Mouse (Mus musculus) retina, embryonic 14.5 days (tissue): Measurements from ENCODE around the gene Gpr88.
"Not testable (repeated sequence)": the region's sequence is repeated elsewhere in the genome, so short reads cannot be mapped to it uniquely, and the experiment has no call there.

Experiments used
- DNase-seq: peaks from one replicate; pipeline ENCODE4 v3.0.0-alpha.2; 2015; ENCODE audit warnings: low spot score

Gene Gpr88

DNA sequence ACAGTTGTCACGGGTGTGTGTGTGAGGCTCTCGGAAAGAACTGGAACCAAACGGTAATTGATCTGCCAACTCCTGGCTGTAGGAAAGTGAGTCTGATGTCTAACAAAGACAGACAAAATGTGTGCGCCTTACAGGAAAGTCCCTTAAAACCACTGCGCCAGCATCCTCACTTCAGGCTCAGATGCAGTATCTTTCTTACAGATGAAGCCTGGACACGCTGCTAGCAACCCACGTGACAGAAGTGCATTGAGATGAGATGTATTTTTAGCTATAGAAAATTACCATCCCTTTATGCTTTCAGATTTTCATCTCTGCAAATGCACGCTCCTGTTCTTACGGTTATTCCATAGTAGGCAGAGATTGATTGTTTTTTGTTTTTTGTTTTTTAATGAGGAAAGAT lies 10.6 kb downstream of the Gpr88 start:
- DNase-seq = no peak

DNA sequence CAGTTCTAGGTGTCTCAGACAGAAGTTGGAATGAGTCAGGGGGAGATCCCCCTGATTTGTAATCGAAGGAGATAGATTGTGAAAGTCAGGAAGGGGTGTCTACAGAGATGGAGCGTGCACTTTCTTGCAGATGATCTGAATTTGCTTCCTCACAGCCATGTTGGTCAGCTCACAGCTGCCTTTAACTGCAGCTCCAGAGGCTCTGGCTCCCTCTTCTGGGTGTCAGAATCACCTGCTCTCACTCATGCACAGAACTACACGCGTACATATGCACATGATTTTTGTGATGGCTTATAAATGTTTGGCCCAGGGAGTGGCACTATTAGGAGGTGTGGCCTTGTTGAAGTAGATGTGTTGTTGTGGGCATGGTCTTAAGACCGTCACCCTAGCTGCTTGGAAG lies 15.8 kb downstream of the Gpr88 start:
- DNase-seq = no peak

DNA sequence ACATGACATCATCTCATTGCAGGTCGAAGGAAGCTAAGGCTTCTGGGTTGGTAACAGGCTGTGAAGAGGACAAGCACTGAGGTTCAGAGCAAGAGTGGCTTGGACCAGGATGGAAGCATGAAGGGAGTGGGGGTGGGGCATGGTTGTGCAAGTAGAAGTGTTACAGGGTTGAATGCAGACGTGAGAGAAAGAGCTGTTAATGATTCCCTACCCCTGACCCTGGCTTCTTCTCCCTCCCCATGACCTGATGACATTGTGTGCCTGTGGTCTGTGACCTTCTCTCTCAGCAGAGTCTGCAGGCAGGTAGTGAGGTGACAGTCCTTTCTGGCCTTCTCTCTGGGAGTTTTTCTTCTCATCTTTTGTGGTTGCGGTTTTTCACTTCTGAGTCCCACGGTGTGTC lies 16.4 kb downstream of the Gpr88 start:
- no peak for DNase-seq

DNA sequence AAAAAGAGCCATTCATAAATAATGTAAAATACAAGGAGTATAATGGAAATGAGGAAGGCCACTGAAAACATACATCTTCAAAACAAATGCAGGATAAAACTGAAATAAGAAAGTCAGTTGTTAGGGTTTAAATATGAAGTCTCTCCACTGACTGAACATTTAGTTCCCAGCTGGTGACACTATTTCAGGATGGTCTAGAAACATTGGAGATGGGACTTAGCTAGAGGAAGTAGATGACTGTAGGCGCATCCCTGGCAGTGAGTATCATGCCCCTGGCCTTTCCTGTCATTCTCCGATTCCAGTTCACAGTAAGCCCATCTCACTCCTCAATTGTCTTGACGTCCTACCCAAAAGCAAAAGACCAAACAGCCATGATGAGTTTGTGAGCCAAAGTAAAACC lies 19.8 kb downstream of the Gpr88 start:
- DNase-seq = no peak

DNA sequence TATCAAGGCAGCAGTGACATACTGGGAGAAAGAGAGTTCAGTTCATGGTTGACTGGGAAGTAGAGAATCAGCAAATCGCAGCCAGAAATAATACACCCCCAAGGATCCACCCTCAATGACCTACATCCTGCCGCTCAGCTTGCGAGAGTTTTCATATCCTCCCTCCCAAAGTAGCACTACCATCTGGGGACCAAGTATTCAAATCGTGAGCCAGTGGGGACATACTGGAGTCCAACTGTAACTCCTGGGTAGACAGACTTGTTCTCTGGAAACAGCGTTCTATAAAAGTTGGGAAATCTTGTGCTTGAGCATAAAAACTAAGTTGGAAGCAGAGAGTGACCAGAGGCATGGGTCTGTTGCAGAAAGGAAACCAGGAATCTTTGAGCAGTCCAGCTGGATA lies 20.5 kb downstream of the Gpr88 start:
- DNase-seq = no peak

DNA sequence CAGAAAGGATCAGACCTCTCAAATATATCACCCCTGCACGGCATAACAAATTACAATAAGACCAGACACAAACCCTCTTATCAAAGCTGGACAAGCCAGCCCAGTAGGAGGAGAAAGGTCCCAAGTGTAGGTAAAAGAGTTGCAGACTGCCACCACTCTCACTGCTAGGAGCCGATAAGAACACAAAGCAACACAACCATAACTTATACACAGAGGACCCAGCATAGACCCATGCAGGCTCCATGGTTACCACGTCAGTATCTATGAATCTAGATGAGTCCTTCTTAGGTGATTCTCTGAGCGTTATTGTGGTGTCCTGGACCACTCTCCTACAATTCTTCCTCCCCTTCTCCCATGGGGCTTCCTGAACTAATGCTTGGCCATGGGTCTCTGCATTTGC lies 24.0 kb downstream of the Gpr88 start:
- no peak for DNase-seq

DNA sequence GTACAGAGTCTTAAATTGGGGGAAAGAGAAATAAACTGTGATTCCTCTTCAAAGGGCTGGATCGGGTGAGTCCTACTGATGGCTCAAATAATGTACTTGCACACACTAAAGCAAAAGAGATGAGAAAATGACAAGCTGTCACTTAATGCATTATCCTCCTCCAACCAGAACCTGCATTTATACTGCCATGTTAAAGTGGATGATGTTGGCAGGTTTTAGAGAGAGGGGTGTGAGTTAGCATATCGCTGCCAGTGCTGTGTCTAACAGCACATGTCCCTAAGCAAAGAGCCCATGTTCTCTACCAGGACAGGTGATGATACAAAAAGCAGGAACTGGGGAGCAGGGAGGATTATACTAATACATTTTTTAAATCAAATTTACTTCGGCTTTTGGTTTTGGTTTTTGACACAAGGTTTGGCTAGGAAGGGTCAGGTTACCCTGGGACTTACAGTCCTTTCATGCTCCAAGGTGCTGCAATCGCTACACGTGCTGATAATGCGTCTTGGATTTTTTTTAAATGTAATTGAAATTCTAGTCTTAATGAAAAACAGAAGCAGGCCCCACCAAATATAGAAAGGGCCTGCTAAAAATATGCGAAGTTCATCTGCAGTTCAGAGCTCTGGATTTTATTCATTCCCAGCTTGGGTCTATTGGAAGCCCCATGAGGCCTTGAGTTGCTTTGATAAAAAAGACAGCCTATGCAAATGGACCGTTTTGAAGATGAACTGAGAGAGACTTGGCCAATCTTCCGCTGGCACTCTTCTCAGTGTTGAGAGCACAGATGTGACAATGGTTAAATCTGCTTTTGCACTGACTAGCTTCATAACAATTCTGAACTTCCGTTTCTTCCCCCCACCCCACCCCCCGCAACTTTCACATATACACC lies 24.7 kb downstream of the Gpr88 start:
- no peak for DNase-seq

DNA sequence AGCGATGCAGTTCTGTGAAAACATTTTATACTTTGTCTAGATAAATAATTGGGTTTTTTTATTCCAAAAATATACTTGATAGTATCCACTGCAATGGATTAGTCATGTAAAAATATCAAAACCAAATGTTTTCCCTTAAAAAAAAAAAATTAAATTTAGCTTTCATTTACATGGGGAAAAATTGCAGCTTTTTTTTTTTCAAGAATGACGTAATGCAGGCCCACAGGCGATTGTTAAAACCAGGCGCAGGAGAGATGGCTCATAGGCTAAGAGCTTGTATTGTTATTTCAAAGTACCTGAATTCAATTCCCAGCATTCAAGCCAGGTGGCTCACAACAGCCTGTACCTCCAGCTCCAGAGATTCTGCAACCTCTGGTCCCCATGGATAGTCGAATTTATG lies 25.9 kb downstream of the Gpr88 start:
- no peak for DNase-seq

DNA sequence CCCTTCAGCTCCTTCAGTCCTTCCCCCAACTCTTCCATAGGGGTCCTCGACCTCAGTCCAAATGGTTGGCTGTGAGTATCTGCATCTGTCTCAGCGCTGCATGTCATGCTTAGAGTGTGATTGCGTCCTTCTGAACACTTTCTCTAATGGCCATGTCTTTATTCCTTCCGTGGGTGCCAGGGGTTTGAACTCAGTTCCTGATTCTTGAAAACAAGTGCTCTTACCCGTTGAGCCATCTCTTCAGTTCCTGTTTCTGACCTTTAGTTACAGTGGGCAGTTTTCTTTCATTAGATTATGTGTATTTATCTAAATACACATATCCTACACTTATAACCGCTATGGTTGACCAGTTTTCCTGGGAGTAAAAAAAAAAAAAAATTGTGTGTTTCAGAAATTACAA lies 26.4 kb downstream of the Gpr88 start:
- DNase-seq = no peak

DNA sequence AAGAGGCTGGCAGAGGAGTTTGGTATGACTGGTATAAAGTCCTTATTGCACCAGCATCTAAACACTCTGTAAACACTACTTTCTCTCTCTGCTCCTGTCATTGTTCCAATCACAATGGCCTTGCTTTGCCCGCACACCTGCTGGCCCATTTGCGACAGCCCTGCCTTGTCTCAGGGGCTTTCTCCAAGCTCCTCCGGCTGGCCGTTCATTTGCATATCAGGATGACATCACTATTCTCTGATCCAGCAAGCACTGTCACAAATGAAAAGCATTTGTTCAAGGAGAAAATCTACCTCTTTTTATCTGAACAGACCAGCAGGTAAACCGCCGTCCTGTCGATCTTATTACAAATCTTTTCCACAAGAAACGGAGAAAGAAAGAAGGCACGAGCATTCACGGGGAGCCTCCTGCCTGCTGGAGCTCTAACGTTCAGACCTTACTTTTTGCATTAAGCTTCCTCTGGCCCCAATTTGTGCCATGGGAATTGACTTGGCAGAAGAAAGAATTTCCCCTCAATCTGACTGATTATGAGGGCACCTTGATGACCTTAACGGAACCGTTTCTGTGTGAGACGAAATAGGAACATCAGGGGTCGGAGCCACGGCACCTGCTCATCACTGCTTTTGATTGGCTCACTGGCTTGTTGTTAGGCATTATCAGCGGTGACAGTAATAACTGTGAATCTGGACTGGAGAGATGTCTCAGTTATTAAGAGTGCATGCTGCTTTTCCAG lies 30.6 kb downstream of the Gpr88 start:
- peak; percentile 64 for DNase-seq

DNA sequence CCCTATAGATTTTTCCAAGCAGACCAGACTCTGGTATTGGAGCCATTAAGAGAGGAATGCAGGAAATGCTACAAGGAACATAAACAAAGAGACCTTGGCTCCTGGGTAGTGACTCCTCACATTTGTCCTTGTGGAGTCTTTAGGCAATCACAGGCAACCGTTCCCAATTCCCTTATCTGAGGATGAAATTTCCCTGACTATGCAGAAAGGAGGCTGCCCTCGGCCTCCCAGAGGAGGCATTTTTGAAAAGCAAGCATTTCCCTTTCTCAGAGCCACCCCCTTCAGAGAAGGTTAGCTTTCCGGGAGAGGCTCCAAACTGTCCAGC lies 31.7 kb downstream of the Gpr88 start:
- DNase-seq = no peak

DNA sequence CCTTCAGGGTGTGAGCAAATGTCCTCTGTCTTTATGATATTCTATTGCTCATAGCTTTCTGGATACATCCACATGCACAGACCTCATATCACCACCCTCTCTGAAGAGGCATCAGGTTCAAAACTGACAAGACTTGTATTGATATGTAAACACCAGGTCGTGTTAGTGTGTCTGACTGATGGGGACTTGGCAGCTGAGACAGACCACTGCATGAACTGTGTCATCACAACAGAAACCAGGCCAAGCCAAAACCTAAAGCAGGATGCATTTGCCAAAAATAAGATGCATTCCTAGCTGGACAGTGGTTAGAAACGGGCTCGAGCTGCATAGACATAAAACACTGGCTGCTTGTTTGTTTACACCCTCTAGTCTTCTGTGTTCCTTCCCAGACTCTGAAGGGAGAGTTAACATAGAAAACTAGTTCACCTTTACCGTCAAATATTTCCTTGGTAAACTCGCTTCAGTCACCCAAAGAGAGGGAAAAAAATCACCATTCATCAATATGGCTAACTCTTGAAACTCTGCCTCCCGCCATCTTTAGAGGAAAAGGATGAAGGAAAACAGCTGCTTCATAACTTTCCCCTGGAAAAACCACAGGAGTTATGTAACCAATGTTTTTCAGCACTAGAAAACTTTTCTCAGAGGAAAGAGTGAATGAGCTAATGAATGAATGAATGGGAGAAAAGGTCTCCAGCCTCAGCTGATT lies 32.2 kb downstream of the Gpr88 start:
- no peak for DNase-seq

DNA sequence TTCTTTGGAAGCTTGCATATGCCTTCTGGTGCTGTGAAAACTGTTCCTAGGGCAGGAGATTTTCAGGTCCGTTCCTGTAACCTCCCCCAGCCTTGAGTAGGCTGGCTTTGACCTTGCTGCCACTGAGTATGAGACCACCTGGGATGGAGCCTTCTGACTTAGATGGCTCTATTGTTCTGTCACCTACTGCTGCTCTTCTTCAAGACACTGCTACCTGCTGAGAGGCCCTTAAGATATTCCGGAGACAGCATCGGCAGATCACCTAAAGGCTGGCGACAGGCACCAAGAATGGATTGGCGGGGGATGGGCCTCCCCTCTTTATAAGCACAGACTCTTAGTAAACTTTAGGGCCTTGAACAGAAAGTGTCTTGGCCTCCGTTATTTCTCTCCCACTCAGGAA lies 35.9 kb downstream of the Gpr88 start:
- DNase-seq = not testable (repeated sequence)

DNA sequence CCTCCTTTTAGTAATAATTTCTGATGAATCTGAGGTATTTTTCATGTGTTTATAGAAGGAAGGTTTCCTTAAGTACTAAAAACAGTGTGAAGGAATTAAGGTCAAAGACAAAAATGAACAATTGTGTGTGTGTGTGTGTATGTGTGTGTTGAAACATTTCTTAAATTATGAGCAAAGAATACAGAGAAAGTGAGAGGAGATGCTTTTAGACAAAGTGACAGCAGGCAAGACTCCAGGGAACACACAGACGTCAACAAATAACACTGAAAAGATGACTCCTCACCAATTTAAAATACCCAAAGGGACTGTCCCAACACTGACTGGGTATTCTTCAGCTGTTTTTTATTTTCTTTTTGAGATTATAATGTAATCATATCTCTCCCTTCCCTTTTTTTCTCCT lies 37.0 kb downstream of the Gpr88 start:
- DNase-seq = no peak

DNA sequence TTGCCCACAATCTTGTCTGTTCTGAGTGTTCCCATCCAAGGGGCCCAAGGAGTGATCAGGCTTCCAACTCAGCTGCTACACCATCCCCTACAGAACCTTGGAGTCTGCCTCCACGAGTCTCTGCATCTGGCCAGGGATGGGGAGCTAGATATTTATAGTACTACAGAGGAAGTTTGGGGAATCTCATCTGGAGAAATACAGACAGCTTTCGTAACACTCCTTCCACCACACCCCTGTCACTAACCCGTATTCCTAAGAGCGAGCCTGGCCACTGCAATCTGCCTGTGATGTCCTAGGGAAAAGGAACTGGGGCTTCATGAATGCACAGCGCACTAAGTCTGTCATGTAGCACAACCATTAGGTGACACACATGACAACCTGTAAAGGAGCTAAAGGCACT lies 41.7 kb downstream of the Gpr88 start:
- no peak for DNase-seq

DNA sequence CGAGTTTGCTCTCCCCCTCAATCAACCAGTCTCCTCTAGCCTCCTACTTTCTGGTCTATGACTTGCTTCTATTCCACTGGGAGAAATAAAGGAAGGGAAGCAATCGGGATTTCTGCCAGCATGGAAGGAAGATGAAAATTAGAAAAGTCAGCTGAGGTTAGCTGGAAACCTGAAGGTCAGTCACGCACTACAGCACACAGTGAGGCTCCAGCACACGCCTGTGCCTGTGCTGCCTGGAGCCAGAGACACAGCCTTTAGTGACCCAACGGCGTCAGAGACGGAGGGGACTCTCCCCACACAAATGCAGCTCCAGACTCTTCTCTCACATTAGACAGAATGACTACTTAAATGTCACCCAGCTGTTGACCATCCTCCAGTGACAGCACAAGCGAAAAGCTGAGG lies 42.6 kb downstream of the Gpr88 start:
- no peak for DNase-seq

DNA sequence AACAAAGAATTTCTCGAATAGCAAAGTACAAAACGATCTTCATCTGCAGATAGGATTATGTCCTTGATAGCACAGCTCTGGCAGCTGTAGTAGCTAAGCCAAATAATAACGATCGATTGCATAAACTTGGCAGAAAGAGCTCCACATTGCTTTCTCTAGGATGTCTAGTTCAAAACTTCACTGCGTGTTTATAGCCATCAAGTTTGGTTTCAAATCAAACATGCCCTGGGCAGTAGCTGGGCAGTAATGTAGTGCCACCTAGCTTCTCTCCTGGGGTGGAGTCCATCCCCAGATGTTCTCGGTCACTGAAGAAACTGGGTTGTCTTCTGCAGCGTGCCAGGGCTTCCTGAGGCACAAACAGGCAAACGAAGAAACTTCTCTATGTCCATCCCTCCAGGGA lies 44.1 kb downstream of the Gpr88 start:
- no peak for DNase-seq

DNA sequence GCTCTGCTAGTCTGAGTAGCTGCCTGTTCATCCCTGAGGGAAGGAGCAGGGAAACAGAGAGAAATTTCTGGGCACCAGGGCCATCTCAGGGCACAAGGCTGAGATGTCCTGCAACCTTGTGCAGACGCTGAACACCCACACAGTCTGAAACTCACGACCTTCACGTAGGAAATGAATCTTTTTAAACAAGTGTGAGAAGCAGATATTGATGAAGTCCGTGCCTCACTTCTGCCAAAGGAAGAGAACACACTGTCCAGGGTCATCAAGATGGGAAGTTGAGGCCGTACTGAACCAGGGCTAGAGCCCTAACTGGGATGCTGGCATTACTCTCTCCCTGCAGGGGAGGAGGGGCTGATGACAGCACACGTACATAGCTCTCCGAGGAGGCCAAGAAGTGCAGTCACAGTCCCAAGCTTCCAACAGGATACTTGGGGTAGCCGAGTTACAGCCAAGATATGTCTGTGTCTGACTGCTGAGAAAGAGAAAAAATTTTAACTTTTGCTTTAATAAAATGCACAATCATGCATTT lies 46.9 kb downstream of the Gpr88 start:
- DNase-seq = no peak

DNA sequence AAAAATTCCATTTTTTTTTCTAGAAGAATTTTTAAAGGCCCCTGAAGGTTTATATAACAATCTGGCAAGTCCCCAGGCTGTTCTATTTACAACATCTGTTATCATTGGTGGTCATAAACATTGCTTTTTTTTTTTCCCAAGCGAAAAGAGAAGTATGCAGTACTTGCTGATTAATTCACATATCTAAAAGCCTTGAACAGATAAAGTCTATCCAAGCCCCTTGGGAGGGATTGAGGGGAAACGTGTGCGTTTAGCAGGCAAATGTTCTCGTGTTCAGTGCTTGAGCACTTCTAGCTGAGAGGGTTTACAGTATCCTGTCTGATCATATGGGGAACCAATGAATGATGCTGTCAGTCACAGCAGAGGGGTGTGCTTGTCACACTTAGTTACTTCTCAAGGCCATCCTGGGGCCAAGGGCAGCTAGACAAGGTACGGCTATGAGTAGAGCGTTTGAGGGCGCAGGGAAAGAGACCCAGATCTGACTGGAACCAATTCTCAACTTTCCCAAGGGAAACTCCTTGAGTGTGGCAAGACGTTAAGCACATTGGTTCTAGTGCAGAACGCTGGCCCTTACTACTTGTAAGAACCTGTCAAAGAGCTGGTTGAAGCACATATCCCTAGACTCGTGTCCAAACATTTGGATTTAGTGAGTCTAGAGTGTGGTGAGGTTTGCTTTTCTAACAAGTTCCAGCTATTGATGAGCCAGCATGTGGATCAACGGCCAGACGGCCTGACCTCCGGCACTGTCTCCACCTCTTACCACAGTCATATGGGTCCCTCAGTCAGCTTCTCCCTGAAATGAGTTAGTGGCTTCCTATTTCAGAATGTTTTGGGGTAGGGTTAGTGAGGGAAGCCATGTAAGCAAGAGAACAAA lies 47.7 kb downstream of the Gpr88 start:
- no peak for DNase-seq

DNA sequence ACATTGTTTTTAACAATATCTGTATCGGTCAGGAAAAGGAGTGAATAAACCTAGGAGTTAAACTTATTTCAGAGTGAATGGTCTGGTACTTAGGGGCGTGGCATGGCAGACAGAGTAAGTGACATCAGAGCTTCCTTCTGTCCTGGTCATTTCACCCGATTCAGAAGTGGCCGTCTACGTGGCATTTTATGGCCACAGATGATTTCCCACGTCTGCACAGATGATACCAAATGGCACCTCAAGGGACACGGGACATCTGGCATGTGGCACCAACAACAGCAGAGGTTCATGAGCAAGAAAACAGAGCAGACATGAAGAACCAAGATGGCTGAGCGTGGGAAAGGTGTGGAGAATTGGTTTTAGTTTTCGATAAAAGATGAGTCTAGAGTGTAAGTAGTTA lies 48.7 kb downstream of the Gpr88 start:
- no peak for DNase-seq

DNA sequence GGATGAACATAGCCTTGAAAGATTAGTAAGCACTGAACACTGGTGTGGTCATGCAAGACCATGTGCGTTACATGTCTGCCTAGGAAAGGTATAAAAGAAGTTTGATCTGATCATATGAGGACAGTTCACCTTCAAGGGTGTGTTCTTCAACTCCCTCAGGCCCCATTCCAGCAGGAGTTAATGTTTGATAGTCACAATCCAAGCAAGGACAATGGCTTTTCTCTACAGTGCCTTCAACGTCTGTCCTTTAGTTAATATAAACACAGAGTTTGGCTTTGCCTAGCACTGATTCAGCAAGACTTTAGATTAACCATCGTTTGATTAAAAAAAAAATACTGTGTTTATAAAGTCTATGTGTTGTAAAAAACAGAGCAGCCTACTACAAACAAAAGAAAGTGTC lies 49.4 kb downstream of the Gpr88 start:
- no peak for DNase-seq

DNA sequence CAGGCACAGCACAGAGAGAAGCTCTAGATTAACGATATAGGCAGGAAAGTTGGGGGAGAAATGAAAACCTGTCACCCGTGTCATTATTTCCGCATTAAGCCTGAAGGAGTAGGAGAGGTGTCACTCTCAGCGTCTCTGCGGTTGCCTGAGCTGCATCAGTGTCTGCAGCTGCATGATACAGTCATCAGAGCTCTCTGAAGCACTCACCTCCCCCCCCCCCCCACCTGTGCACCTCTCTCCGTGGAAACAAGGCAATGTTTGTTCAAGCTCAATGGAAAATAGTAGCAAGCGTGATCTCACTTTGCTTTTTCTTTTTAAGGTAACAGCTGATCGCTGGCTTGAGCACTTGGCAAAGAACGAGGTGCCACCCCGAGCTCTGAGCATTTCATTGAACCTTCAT lies 53.2 kb downstream of the Gpr88 start:
- no peak for DNase-seq
